Mouse (Mus musculus) hindbrain, embryonic 12.5 days (tissue): Measurements from ENCODE around the gene Prr13. TPM values are rescaled to one million over a fixed set of nuclear protein-coding genes. Genes with fewer than 3 reads are reported as not detected.

Experiments used
- ATAC-seq: fragments of 200-750 bp; cut with Nextera tagmentation; 2 replicates; pipeline ENCODE4 v1.8.0; 2017; ENCODE audit warnings: moderate TSS enrichment; ENCODE audit not compliant: low FRiP score
- H3K27ac ChIP-seq: fragments of 300-500 bp; sonication (generic); 2 replicates; pipeline ENCODE4 v1.5.1; 2016; ENCODE audit warnings: mild to moderate bottlenecking
- H3K27me3 ChIP-seq: fragments of 300-500 bp; sonication (generic); 2 replicates; pipeline ENCODE4 v1.6.1; 2016; ENCODE audit warnings: mild to moderate bottlenecking
- H3K36me3 ChIP-seq: fragments of 300-500 bp; sonication (generic); 2 replicates; pipeline ENCODE4 v1.6.1; 2016; ENCODE audit warnings: mild to moderate bottlenecking
- H3K4me1 ChIP-seq: fragments of 300-500 bp; sonication (generic); 2 replicates; pipeline ENCODE4 v1.6.1; 2016
- H3K4me2 ChIP-seq: fragments of 300-500 bp; sonication (generic); replicated peaks from 2 replicates; pipeline ENCODE4 v1.6.1; 2016; ENCODE audit warnings: mild to moderate bottlenecking
- H3K4me3 ChIP-seq: fragments of 300-500 bp; sonication (generic); 2 replicates; pipeline ENCODE4 v1.5.1; 2016; ENCODE audit warnings: mild to moderate bottlenecking
- H3K9ac ChIP-seq: fragments of 300-500 bp; sonication (generic); 2 replicates; pipeline ENCODE4 v1.6.1; 2016; ENCODE audit warnings: mild to moderate bottlenecking, moderate library complexity
- H3K9me3 ChIP-seq: fragments of 300-500 bp; sonication (generic); replicated peaks from 2 replicates; pipeline ENCODE4 v1.6.1; 2016; ENCODE audit warnings: mild to moderate bottlenecking
- WGBS: fragments of 180-500 bp; shearing (Covaris S2); methylation state at CpG from one replicate; pipeline ENCODE4 v1.1.7; 2016; 5-methylcytosine and 5-hydroxymethylcytosine counted together
- polyA plus RNA-seq: library from polyadenylated mRNA; unstranded; fragments of >200 nt; fragmentation: Nextera tagmentation; extraction: Ambion mirVana; gene quantifications from 2 replicates; pipeline ENCODE4 v1.2.1, GENCODE M21; 2016

The Prr13 gene
- polyA plus RNA-seq, 1 experiment from 2014 or later = 89.7 TPM

- 90% methylated on average over 6 of the region's 6 CpGs for WGBS
- H3K9ac ChIP-seq = no peak overlapping the region
- H3K27me3 ChIP-seq = no peaks in the 10 kb centered on the region
- peaks cover 87% of the 10 kb centered on the region for H3K36me3 ChIP-seq
- no peak overlapping the region for H3K27ac ChIP-seq
- H3K4me2 ChIP-seq = no peak overlapping the region
- no peak overlapping the region for H3K4me3 ChIP-seq
- H3K9me3 ChIP-seq = no peaks in the 10 kb centered on the region
- H3K4me1 ChIP-seq = no peaks in the 10 kb centered on the region
- no peak for ATAC-seq
Observed at GRCm38 (mm10) chr15:102499851-102500250, 41.0 kb downstream of the Prr13 start.

GRCm38 (mm10) chr15:102500479-102500878 lies 41.7 kb downstream of the Prr13 start:
- Histone ChIP-seq H3K4me3 (no peak overlapping the region), H3K4me1 (no peaks in the 10 kb centered on the region), H3K27me3 (no peaks in the 10 kb centered on the region), H3K9me3 (no peaks in the 10 kb centered on the region), H3K4me2 (no peak overlapping the region), H3K36me3 (peaks cover 88% of the 10 kb centered on the region), H3K27ac (no peak overlapping the region), H3K9ac (no peak overlapping the region)
- ATAC-seq = no peak
- 92% methylated on average over 5 of the region's 5 CpGs for WGBS

GRCm38 (mm10) chr15:102501084-102501814 lies 42.4 kb downstream of the Prr13 start:
- H3K27ac ChIP-seq = no peak overlapping the region
- H3K27me3 ChIP-seq = no peaks in the 10 kb centered on the region
- ATAC-seq = 0 out of 2 replicates have a peak, but pooled peaks have one; percentile 24
- no peak overlapping the region for H3K9ac ChIP-seq
- H3K9me3 ChIP-seq = no peaks in the 10 kb centered on the region
- no peaks in the 10 kb centered on the region for H3K4me1 ChIP-seq
- H3K36me3 ChIP-seq = peaks cover 88% of the 10 kb centered on the region
- H3K4me2 ChIP-seq = no peak overlapping the region
- no peak overlapping the region for H3K4me3 ChIP-seq
- 91% methylated on average over 19 of the region's 19 CpGs for WGBS

DNA sequence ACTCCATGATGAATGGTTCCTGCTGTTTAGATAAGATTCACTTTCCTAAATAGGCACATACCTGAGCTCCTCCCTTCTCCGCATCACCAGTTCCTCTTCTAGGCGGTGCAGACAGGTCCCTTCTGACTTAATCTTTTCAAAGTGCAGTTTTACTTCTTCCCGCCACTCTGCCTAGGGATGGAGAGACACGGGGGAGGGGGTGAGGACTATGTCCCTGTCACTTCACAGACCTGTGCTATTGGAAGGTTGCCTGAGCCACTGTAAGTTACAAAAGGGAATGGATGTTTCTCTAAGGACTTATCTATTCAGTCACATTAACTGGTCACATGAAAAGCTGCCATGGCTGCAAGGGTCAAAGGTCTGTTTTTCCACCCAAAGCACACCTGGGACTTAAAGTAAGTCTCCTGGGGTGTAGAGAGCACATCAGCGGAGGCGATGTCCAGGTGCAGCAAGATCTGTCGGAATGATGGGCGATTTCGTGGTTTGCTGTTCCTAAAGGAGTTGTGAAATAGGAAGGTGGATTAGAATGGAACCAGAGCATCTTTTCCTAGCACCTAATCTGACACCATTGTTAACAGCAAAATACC lies 43.5 kb downstream of the Prr13 start:
- H3K4me1 ChIP-seq = no peaks in the 10 kb centered on the region
- H3K9ac ChIP-seq = no peak overlapping the region
- no peaks in the 10 kb centered on the region for H3K9me3 ChIP-seq
- ATAC-seq = no peak
- H3K4me2 ChIP-seq = no peak overlapping the region
- H3K27me3 ChIP-seq = no peaks in the 10 kb centered on the region
- peaks cover 82% of the 10 kb centered on the region for H3K36me3 ChIP-seq
- 85% methylated on average over 9 of the region's 9 CpGs for WGBS
- no peak overlapping the region for H3K27ac ChIP-seq
- H3K4me3 ChIP-seq = no peak overlapping the region

DNA sequence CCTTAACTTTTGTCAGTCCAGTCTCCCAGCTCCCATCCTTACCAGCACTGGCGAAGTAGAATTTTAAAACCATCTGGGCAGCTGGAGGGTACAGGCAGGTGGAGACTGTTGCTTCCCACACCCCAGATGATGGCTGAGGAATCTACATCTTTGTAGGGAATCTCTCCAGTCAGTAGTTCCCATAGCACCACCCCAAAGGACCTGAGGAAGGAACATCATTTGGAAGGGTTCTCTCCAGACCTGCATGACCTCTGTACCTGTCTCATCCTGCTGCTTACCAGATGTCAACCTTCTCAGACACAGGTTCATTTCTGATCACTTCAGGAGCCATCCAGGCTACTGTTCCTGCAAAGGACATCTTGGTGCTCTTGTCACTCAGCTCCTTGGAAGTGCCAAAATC lies 44.6 kb downstream of the Prr13 start, which contains the start of gene Gm10337:
TSS of gene Gm10337 (plus strand) at position 276 of the 400 bp plus-strand sequence.
- Histone ChIP-seq H3K36me3 (peaks cover 73% of the 10 kb centered on the region), H3K4me1 (no peaks in the 10 kb centered on the region), H3K9ac (no peak within 1 kb of the TSS), H3K4me3 (no peak within 1 kb of the TSS), H3K9me3 (no peaks in the 10 kb centered on the region), H3K4me2 (no peak within 1 kb of the TSS), H3K27ac (no peak within 1 kb of the TSS), H3K27me3 (no peaks in the 10 kb centered on the region)
- no peak for ATAC-seq
- WGBS = 97% methylated on average over 1 of the region's 1 CpGs

GRCm38 (mm10) chr15:102503924-102504782 lies 45.3 kb downstream of the Prr13 start:
- H3K36me3 ChIP-seq = peaks cover 69% of the 10 kb centered on the region
- ATAC-seq = no peak
- WGBS = 86% methylated on average over 9 of the region's 9 CpGs

DNA sequence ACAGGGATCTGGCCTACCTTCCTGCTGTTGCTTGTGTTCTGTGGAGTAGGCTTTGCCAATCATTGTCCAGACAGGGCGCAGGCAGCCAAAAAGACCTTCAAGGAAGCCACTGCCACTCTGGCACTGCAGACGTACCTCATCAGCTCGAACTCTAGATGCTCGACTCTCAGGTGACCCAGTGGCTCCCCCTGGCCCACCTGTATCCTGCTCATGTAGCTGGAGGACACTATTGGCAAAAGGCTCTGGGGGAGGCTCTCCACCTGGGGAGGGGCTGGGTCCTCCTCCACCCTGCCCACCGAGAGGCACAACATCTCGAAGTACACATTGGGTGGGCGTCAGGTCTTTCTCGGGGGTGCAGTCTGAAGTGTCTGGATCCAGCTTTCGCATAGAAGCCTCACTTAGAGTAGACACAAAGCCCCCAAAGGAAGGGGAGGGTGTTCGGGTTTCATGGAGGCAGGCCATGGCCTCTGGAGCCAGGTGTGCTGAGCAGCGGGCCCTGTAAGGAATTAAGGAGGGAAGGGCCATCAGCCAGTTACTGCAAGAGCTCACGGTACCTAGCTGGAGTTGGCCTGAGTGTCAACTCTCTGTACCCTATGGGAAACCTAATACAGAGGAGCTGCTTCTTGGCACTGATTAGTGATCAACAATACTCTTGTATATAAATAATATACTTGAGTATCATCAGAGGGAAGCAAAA lies 46.4 kb downstream of the Prr13 start:
- Histone ChIP-seq H3K4me2 (no peak overlapping the region), H3K4me1 (peaks cover 12% of the 10 kb centered on the region), H3K4me3 (no peak overlapping the region), H3K9me3 (no peaks in the 10 kb centered on the region), H3K27me3 (no peaks in the 10 kb centered on the region), H3K9ac (no peak overlapping the region), H3K27ac (no peak overlapping the region), H3K36me3 (peaks cover 58% of the 10 kb centered on the region)
- ATAC-seq = no peak
- 76% methylated on average over 12 of the region's 12 CpGs for WGBS

More at GRCm38 (mm10) chr15:102503924-102504782, 45.3 kb downstream of the Prr13 start:
- Histone ChIP-seq H3K4me3 (no peak overlapping the region), H3K9ac (no peak overlapping the region), H3K27ac (no peak overlapping the region), H3K27me3 (no peaks in the 10 kb centered on the region), H3K9me3 (no peaks in the 10 kb centered on the region), H3K4me2 (no peak overlapping the region), H3K4me1 (peaks cover 2% of the 10 kb centered on the region)

GRCm38 (mm10) chr15:102505770-102506463 lies 47.1 kb downstream of the Prr13 start:
- WGBS = 89% methylated on average over 9 of the region's 9 CpGs
- Histone ChIP-seq H3K4me3 (no peak overlapping the region), H3K9ac (no peak overlapping the region), H3K36me3 (peaks cover 51% of the 10 kb centered on the region), H3K27me3 (no peaks in the 10 kb centered on the region), H3K4me1 (peaks cover 17% of the 10 kb centered on the region), H3K27ac (no peak overlapping the region), H3K9me3 (no peaks in the 10 kb centered on the region), H3K4me2 (no peak overlapping the region)
- ATAC-seq = no peak

DNA sequence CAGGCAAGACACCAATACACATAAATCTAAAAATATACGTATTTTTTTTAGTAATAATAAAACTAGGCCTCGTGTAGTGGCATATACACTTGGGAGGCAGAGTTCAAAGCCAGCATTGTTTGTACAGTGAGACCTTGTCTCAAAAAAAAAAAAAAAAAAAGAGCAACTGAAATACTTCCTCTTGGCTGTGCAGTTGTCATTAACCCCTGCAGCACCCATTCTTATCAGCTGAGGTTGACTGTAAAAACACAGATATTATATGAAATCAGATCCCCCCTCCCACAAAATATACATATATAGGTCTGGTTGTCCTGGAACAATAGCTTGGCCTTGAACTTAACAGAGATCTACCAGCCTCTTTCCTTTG lies 47.6 kb downstream of the Prr13 start:
- H3K9ac ChIP-seq = no peak overlapping the region
- H3K9me3 ChIP-seq = no peaks in the 10 kb centered on the region
- ATAC-seq = no peak
- H3K36me3 ChIP-seq = peaks cover 46% of the 10 kb centered on the region
- H3K4me2 ChIP-seq = no peak overlapping the region
- peaks cover 22% of the 10 kb centered on the region for H3K4me1 ChIP-seq
- WGBS = 52% methylated on average over 2 of the region's 2 CpGs
- H3K4me3 ChIP-seq = no peak overlapping the region
- no peaks in the 10 kb centered on the region for H3K27me3 ChIP-seq
- H3K27ac ChIP-seq = no peak overlapping the region

DNA sequence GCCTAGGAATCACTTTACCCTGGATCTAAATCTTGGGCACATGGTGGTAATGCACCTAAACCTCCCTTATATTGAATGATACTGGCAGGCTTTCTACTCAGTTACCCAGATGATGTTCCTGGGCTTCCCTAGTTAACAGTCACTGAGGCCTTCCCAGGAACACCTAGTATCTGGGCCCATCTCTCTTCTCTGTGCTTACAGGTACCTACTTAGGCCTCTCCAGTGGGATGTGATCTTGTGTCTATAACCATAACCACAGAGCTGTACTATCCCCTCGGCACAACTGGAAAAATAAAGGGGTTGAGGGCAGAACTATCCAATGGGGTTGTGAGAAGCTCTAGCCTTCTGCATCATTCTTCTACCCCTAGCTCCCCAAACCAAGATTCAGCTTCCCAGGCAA lies 48.0 kb downstream of the Prr13 start:
- no peak overlapping the region for H3K4me2 ChIP-seq
- H3K9ac ChIP-seq = no peak overlapping the region
- H3K4me3 ChIP-seq = no peak overlapping the region
- ATAC-seq = no peak
- peaks cover 41% of the 10 kb centered on the region for H3K36me3 ChIP-seq
- 91% methylated on average over 1 of the region's 1 CpGs for whole genome bisulfite sequencing
- no peaks in the 10 kb centered on the region for H3K9me3 ChIP-seq
- H3K4me1 ChIP-seq = peaks cover 26% of the 10 kb centered on the region
- no peak overlapping the region for H3K27ac ChIP-seq
- H3K27me3 ChIP-seq = no peaks in the 10 kb centered on the region

DNA sequence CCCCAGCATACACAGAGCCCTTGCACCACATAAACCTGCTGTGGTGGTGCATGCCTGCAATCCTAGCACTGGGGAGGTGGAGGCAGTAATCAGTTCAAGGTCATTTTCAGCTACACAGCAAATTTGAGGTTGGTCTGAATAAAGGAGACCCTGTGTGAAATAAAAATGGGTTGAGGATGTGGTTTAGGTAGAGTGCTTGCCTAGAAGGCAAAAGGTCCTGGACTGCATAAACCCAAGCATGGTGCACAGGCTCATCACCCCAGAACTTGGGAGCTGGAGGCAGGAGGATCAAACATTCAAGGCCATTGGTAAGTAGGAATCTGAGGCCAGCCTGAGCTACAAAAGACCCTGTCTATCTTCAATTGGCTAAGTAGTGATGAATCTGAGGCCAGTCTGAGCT lies 48.7 kb downstream of the Prr13 start:
- no peak overlapping the region for H3K9ac ChIP-seq
- no peak overlapping the region for H3K4me3 ChIP-seq
- ATAC-seq = no peak
- peaks cover 33% of the 10 kb centered on the region for H3K4me1 ChIP-seq
- H3K27me3 ChIP-seq = no peaks in the 10 kb centered on the region
- H3K4me2 ChIP-seq = no peak overlapping the region
- H3K9me3 ChIP-seq = no peaks in the 10 kb centered on the region
- peaks cover 34% of the 10 kb centered on the region for H3K36me3 ChIP-seq
- no peak overlapping the region for H3K27ac ChIP-seq
